Mouse (Mus musculus): Measurements from ENCODE around the gene Tmem121.

Tmem121 gene

DNA sequence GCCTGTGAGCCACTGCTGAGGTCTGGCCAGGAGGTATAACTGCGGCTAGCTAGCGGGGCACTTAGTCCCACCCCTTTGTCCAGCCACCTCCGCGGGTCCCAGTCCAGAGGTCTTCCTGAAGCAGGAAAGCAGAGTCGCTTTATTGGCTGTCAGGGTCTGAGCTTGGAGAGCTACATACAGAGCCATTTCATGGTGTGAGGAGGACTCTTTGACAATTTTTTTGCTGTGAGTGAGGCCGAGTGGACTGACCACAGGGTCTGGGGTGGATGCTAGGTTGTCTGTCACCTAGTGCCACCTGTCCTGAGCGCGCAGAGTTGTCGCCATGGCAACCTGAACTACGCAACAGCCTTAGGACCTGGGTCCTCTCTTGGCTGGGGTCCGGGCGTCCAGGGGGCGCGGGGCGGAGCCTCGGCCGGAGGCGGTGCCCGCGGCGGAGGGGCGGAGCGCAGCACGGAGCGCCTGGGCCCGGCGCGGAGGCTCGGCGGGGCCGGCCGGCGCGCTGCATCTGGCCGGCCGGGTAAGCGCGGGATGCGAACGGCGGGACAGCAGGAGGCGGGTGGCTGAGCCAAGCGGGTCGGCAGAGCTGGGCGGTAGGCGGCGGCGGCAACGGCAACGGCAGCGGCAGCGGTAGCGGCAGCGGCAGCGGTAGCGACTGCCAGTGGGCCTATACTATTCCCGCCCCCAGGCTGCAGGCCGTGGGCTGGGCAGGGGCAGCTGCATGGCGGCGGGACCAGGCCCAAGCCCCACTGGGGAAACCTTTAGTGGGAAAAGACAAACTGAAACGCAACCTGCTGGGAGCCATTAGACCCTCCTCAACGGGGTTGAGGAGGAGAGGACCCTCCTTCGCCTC is at the start of gene Tmem121:
Tmem121 (plus strand) TSS at position 489 of the 850 bp plus-strand sequence.
- DNase-seq (ENCODE audit: low read depth, low spot score), result peak; percentile 65

DNA sequence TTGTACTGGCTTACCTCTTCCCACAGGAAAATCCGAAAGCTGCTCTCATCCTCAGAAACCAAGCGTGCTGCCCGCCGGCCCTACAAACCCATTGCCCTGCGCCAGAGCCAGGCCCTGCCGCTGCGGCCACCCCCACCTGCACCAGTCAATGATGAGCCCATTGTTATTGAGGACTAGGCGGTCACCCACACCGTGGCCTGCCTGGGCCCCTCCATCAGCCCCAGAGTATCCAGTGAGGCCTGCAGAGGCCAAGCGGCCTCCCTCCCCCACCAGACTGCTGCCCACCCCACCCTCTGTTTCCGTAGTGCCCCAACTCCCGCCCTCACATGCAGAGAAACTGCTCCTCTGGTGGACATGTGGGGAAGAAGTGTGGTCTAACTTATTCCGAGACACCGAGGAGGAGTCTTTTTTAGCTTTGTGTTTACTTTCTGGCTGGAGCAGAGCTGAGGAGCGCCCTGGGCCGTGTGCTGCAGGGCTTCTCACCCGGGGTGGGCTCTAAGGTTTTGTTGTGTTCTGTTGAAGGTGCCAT is 49.2 kb upstream of the Tmem121 start:
- no peak for DNase-seq (ENCODE audit: low read depth, low spot score)

DNA sequence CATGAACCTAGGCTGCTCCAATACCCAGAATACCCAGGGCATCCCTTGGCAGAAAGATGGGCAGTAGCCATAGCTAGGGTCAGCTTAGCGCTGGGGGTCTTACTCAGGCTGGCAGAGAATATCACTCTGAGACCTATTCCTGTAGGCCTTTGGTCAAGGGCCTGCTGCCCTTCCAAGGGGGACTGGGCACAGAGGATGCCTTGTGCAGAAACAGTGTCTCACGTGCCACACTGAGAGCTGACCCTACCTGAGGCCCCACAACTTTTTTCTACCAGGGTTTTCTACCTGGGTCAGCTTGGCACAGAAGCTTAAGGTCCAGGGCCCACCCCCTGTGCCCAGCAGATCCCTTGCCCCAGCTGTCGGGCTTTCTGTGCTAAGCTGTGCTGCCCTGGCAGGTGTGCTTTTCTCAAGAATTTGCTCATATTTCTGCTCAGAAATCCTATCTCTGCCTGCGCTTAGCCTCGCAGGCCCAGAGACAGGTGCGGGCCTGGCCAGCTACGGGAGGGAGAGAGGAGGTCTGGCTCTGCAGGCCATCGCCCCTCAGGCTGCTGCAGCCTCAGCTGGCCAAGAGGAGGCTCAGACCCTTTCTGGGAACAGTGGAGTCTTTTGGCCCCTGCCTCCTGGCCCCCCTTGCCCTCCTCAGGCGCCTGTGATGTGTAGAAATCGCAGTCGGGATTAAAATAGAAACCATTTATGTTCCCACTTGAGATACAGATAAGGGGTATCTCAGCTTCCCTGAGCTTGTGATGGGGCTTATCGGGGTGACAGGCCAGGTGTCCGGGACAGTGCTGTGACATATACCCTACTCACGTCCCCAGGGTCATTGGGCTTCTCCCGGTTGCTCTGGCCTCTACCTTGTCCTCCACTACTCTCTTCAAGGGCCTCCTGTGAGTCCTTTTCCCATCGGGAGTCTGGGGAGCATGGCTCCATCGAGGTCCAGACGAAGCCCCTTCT is 48.2 kb upstream of the Tmem121 start:
- no peak for DNase-seq (ENCODE audit: low read depth, low spot score)

DNA sequence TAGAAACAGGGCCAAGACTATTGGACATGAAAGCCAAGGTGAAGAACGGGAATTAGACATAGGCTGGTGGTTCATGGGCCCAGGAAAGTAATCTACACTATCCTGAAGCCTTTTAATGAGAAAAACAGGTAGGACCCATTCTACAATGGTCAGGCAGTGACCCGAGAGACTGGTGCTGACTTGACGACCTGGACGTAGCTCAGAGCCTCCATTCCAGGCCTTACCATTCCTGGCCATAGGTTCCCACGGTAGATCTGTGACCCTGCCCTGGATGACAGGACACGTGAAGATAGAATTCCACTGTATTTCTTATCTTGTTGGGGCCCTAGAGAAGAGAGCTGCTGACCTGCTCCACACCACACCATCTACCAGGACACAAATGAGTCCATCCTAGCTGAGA is 47.4 kb upstream of the Tmem121 start:
- DNase-seq (ENCODE audit: low read depth, low spot score), result no peak

DNA sequence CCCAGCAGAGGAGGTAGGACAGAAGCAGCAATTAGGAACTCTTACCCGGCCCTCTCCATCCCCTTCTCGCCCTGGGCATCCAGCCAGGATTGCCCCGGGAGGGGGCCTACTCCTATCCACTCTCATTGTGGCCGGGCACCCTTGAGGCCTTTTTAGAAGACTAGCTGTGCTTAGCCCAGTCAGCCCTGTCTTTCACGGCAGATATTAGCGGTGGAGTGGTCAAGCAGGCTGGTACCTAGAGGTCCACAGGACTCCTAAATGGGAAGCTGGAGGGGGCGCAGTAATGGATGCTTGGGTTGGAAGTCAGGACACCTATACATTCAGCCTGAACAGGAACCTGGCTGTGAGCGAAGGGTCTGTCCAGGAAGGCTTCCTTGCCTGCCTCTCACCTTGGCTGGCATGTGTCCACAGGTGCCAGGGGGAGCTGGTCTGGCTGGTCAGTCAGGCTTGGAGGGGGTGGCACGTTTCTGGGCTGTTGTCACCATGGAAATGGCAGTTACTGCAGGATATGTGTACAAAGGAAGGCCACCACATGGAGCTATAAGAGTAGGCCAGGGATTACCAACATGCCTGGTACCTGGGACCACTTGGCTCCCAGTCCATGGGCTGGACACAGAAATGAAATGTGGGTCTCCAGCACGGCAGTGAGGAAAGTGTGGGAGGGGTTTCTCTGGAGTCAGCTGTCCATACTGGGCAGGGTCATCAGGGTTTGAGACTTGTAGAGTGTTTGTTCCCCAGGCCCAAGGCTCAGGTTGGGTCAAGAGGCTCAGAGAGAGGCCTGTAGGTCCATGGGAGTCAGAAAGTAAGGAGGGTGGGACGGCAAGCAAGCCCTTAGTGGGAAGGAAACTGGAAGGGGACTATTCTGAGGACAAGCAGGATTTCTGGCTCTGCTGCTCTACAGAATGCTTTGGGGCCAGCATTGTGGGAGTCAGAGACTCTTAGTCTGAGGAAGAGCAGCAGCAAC is 46.5 kb upstream of the Tmem121 start:
- DNase-seq (ENCODE audit: low read depth, low spot score), result no peak

DNA sequence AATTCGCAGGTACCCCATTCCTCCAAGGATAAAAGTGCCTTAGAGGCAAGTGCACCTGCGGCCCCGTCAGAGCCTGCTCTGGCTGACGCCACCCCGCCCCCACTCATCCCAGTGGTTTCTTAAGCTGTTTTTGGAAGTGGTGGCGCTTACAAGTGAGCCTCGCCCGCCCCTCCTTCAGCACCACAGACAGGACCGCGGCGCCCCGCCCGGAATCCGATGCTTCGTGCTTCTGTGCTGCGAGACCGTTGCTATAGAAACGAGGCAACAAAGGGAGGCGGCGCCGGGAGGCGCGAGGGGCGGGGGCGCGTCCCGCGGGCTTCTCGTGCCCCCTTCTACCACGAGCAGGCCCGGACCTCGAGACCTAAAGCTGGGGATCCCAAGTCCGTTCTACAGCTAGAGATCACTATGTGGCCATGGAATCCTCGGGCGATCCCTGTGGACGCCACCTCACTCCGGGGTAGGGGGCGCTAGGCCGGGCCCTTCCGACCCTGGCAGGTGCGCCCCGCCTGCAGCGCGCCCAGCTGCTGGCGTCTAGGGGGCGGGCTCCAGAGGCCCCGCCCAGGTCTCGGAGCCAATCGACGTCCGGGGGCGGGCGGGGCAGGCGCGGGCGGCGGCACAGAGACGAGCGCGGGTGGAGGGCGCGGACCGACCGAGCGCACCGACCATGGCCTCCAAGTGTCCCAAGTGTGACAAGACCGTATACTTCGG is 45.7 kb upstream of the Tmem121 start, which contains the start of gene Crip2:
Crip2 (plus strand) TSS at position 329 of the 708 bp plus-strand sequence.
- DNase-seq (ENCODE audit: low read depth, low spot score), result peak; percentile 92

DNA sequence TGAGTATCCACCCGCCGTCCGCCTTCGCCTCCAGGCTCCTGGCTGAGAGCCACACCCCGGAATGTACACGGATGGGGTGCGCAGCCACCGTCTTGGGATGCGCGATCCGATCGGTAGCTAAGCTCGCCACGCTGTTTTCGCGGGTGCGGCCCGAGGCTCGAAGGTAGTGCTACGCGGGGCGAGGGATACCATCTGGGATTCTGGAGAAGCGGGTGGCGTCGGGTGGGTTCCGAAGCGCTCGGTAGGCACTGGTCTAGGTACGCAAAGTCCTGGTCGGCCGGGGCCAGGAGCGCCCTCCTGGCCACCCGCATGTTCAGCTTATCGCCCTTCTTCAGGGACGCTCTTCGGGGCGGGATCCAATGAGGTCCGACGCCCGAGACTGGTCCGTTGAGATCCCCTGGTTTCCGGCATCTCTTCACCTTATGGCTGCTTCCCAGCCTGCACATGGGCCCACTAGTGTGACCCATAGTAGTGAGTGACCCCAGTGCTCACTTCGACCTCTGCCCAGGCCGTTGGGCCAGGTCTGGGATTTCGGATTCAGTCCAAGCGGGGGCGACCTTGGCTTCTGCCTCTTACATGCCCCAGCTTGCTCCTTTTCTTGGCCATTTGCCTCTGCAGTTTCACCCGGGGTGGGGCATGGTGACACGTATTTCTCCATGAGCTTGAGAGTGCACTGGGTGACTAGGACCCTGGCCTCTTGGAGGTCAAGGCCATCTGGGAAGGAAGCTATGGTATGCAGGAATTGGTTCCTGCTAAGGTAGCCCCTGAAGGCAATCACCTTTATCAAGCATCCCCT is 44.9 kb upstream of the Tmem121 start:
- no peak for DNase-seq (ENCODE audit: low read depth, low spot score)

DNA sequence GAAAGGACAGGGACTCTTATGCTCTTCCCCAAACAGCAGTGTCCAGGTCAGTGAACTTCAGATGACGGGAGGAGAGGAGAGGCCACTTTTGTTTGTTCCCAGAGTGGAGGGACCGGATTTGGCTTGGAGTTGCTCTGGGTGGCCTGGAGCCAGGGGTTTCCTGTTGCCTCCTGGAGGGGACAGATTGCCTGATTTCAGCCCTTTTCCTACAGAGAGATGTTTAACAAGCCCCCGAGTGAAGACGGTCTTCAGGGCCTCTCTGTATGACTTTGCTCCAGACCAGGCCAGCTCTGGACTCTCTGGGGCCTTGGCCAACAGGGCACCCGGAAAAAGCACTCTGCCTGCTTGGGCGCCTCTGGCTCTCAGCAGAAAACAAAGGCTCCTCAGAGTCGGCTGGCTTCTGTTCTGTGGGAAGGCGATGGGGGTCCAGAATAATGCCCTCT is 44.2 kb upstream of the Tmem121 start:
- no peak for DNase-seq (ENCODE audit: low read depth, low spot score)

DNA sequence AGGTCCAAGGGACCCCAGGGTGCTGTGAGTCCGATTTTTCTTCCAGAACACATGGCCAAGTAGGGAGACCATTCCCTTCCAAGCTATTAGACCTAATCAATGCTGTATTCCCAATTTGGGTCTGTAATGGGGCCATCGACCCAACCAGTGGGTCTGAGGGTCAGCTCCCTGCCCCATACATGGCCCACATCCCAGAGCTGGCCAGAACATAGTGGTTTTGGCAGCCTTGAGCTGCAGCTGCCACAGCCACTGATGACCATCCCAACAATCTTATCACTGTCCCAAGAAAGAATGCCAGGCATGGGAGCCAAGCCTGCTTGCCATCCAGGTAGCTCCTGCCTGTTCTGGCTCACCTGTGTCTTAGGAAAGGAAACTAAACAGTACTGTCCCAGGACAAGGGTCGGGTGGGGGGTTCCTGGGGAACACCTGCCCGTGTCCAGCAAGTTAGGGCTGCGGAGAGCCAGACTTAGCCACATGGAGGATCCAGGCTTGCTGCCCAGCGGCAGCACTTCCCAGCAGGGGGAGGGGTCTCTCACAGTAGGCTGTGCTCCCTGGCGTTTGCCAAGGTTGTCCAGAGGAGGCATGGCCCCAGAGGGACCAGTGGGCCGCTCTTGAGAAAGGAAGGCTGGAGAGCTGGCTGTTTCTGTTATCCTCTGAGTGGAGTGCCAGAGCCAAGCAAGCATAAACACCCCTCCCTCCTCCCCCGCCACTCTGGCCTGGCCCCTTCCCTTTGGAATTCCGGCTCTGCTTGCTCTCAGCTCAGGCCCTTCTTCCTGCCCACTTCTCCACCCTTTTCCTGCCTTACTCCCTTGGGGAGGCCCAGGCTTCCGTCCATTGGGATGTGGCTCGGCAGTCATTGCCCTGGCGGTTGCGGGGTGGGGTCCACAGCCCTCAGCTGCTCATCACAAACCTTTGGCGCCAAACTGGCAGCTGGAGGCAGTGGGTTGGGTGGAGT is 43.4 kb upstream of the Tmem121 start:
- no peak for DNase-seq (ENCODE audit: low read depth, low spot score)

DNA sequence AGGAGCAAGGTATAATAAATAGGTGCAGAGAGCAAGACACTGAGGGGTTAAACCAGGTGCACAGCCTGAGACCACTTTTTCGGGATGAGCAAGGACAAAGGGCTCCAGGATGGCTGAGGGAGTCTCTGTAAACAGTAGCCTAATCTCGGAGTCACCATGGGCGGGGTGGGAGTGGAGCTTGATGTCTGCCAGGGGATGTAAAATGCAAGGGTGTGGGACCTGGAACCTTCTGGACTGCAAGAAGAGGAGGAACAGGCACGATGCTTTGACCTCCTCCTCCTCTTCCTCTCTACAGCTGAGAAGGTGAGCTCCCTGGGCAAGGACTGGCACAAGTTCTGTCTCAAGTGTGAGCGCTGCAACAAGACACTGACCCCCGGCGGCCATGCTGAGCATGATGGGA is 42.6 kb upstream of the Tmem121 start:
- DNase-seq (ENCODE audit: low read depth, low spot score), result no peak

DNA sequence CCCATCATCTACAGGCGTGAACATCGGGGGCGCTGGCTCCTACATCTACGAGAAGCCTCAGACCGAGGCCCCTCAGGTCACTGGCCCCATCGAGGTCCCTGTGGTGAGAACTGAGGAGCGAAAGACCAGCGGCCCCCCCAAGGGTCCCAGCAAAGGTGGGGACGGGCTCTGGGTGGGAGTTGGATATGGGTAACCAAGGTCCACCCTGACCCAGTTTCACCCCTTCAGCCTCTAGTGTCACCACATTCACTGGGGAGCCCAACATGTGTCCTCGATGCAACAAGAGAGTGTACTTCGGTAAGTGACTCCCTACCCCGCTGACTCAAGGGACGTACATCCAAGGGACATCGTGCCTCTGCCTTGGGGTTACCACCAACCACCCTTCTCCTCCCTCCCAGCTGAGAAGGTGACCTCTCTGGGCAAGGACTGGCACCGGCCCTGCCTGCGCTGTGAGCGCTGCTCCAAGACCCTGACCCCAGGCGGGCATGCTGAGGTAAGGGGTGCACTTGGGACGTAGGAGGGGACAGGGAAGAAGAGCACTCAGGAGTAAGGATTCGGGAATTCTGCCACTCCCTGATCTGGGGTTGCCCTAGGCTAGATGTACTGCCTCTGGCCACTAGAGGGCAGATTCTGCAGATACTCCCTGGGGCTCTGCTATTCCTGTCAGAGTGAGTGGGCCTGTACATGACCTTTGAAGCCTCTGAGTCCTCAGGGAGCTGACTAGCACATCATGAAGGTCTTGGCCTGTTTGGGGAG is 41.6 kb upstream of the Tmem121 start:
- peak; percentile 56 for DNase-seq (ENCODE audit: low read depth, low spot score)

DNA sequence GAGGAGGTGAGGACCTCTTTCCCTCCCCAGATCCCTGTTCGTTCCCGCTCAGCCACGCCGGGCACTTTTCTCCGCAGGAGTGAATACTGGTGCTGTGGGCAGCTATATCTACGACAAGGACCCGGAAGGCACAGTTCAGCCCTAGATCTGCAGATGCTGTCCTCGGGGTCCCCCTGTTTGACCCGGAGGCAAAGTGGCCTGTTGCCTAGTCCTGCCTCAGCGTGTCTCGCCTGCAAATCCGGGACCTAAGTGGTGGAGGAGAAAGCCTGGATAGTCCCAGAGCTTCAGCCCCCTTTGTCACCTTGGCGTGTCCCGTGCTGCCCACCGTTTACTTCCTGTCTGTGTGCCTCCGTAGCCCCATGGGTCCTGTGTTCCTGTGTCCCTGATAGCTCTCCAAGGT is 40.8 kb upstream of the Tmem121 start:
- no peak for DNase-seq (ENCODE audit: low read depth, low spot score)

DNA sequence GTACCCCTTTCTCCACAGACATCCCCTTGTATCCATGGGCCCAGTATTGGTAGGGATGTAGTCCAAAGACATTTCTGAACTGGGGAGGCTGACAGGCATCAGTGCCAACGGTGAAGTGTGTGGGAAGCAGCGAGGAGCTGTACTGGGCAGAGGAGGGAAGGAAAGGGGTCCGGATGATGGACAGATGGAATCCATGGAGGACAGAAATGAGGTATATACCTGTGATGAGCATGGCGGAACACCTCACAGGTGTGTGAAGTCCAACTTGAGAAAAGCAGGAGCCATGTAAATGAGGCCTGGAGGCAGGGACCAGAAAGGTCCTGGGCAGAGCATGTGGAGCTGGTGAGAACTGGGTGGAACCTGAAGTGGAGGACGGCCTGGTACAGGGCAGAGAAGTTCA is 40.1 kb upstream of the Tmem121 start:
- DNase-seq (ENCODE audit: low read depth, low spot score), result no peak

DNA sequence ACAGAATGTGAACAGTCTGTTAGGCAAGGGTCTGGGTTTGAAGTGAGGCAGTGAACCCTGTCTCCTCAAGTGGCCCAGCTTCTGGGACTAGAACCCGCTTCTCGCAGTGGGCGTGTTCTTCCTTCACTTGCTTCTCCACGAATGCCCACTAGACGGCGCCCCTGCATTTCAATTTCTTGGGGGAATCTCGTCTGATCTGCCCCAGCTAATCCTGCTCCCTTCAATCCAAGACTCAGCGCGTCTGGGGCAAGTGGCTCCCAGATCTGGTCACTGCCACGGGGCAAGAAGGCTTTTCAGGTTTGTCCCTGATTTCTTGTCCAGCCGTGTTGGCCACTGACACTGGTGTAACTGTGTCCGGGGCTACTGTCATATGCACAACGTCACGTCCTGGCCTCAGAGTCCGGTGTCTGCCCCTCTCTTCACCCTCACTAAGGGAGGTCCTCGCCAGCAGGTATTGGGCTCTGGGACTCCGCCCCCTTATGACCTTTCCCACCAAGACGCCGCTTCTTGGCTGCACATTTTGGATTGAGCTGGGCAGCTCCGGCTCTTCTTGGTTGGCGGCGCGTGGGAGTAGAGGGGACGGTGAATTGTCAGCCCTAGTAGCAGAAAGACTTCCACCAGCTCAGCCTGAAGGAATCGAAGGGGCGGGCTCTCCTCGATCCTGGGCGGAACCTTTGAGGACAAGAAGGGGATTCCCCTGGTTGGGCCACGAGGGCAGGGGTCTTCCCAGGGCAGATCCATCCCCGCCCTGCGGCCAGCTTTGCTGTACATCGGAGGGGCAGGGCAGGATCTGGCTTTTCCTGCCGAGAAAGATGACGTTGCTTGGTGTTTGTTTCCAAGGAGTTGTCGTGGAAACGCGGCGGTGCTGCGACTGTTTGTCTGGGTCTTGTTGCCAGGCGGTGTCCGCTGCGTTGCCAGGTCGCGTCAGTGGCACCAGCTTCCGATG is 39.3 kb upstream of the Tmem121 start, which contains the start of gene Crip1:
Crip1 (plus strand) TSS at position 205 of the 946 bp plus-strand sequence.
- DNase-seq (ENCODE audit: low read depth, low spot score), result peak; percentile 85

DNA sequence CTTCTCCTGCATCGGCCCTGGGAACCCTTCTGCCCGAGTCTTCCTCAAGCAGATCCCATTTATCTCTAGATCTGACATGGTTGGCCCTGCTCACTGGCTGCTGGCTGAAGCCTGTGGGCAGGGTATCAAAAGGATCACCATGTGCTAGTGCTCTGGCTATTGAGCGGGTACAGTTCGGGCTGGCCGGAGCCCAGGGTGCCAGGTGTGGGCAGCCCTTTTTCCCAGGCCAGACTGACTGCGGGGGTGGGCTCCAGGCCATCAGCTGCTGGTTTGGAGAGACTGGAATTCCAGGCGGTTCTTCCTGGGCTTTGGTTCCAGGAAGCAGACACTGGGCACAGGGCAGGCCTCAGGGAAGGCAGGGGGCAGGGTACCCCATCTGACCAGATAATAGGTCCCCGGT is 38.2 kb upstream of the Tmem121 start:
- DNase-seq (ENCODE audit: low read depth, low spot score), result no peak

DNA sequence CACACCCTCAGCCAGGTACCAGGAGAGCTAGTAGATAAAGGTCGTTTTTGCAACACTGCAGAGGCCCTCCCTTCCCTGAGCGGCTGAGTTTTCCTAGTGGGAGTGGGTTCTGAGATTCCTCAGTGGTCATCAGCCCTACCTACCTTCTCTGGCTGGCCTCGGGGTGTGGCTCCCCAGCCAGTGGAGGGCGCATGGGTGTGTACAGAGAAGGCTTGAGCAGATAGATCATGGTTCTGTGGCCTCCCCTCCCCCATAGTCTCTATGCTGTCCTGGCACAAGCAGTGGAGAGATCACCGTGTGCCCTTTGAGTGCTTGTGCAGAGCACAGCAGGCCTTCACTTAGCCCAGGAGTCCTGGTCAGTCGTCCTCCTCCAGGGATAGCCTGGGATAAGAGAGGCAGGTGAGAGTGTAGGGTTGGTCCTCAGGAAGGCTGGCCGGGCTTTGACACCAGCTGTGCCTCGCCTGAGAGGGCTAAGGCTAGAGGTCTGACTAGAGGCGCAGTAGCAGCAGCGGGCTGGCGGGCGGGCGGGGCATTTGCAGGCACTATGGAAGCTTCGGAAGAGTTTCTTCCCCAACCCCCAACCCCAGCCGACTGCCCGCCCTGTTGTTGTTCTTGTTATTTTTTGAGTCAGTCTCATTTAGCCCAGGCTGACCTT is 37.2 kb upstream of the Tmem121 start:
- DNase-seq (ENCODE audit: low read depth, low spot score), result peak; percentile 37
